Mouse (Mus musculus) liver, embryonic 16.5 days (tissue): ENCODE results near the gene Mctp1. TPM values are rescaled to one million over a fixed set of nuclear protein-coding genes. Genes with fewer than 3 reads are reported as not detected.

ENCODE experiments used
- ATAC-seq: fragments of 200-750 bp; cut with Nextera tagmentation; 2 replicates; pipeline ENCODE4 v1.8.0; 2017; ENCODE audit warnings: low read depth, mild to moderate bottlenecking, moderate number of reproducible peaks, moderate library complexity
- H3K27ac ChIP-seq: fragments of 300-500 bp; sonication (generic); 2 replicates; pipeline ENCODE4 v1.5.1; 2014; ENCODE audit warnings: mild to moderate bottlenecking, low read length
- H3K27me3 ChIP-seq: fragments of 300-500 bp; sonication (generic); 2 replicates; pipeline ENCODE4 v1.6.1; 2014; ENCODE audit warnings: low read depth, low read length, mixed read lengths; ENCODE audit not compliant: control insufficient read depth, insufficient read depth
- H3K36me3 ChIP-seq: fragments of 300-500 bp; sonication (generic); 2 replicates; pipeline ENCODE4 v1.6.1; 2014; ENCODE audit warnings: mild to moderate bottlenecking; ENCODE audit not compliant: control insufficient read depth, insufficient read depth
- H3K4me1 ChIP-seq: fragments of 300-500 bp; sonication (generic); 2 replicates; pipeline ENCODE4 v1.6.1; 2014; ENCODE audit warnings: low read depth, low read length, mixed read lengths; ENCODE audit not compliant: control insufficient read depth
- H3K4me2 ChIP-seq: fragments of 300-500 bp; sonication (generic); 2 replicates; pipeline ENCODE4 v1.6.1; 2014; ENCODE audit warnings: low read depth, low read length, mixed read lengths
- H3K4me3 ChIP-seq: fragments of 300-500 bp; sonication (generic); 2 replicates; pipeline ENCODE4 v1.5.1; 2014; ENCODE audit warnings: low read depth, mild to moderate bottlenecking, low read length
- H3K9ac ChIP-seq: fragments of 300-500 bp; sonication (generic); 2 replicates; pipeline ENCODE4 v1.6.1; 2014; ENCODE audit warnings: low read depth, low read length
- H3K9me3 ChIP-seq: fragments of 300-500 bp; sonication (generic); replicated peaks from 2 replicates; pipeline ENCODE4 v1.6.1; 2016; ENCODE audit warnings: low read length; ENCODE audit not compliant: control insufficient read depth
- WGBS: fragments of 180-500 bp; shearing (Covaris S2); extraction: QIAGEN DNeasy Blood & Tissue Kit; methylation state at CpG from one replicate; pipeline ENCODE4 v1.1.7; 2014; ENCODE audit not compliant: insufficient replicate concordance; 5-methylcytosine and 5-hydroxymethylcytosine counted together
- polyA plus RNA-seq: library from polyadenylated mRNA; unstranded; fragments of >200 nt; fragmentation: Nextera tagmentation; extraction: Ambion mirVana; gene quantifications from 2 replicates; pipeline ENCODE4 v1.2.1, GENCODE M21; 2015

Mctp1 gene
- polyA plus RNA-seq, 1 experiment from 2014 or later = 2.4 TPM

DNA sequence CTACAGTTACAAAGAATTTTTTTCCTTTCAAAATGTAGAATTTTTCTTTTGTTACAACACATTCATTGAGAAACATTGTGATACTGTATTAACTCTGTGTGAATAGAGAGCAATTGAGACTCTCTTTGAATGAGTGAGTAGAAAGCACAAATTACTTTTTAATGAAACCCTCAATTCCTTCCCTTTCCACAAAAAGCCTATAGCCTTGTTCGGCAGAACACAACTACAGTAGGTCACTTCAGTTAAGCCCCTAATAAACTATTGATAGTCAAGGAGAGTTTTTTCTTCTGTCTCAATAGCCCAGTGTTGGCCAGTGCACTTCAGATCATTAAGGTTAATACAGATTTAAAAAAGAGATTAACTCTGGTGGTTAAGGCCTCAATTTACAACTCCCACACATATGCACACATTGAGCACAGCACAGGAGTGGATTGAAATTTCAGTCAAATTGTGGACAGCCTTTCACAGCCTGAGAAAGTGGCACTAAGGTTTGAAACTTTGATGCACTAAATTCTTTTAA lies 424.6 kb downstream of the Mctp1 start:
- 49% methylated on average over 1 of the region's 1 CpGs for WGBS
- Histone ChIP-seq H3K4me2 (no peak overlapping the region), H3K36me3 (no peaks in the 10 kb centered on the region), H3K27me3 (no peaks in the 10 kb centered on the region), H3K4me3 (no peak overlapping the region), H3K27ac (no peak overlapping the region), H3K4me1 (no peaks in the 10 kb centered on the region), H3K9me3 (no peaks in the 10 kb centered on the region), H3K9ac (no peak overlapping the region)
- no peak for ATAC-seq

- H3K36me3 ChIP-seq = no peaks in the 10 kb centered on the region
- WGBS = 29% methylated on average over 2 of the region's 2 CpGs
Measured at GRCm38 (mm10) chr13:76809802-76810201, 425.5 kb downstream of the Mctp1 start.

DNA sequence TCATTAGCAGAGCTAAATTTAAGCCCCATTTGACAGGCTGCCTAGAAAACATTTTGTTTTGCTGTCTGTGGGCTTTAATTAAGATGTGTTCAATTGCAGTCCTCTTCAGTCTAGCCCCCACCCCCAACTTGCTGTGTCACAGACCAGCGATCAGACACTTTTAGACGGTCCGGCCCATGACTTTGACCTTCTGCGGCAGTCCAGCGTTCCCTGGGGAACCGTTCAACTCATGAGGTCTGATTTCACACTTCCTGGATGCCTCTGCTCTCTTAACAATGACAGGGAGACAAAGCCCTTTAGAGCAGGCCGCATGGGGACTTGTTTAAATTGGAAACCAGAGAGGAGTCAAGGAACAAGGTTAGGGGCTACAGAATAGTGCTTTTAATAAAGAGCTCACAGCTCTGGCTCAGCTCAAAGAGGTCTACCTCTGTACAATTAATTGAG lies 426.2 kb downstream of the Mctp1 start:
- H3K9me3 ChIP-seq = no peaks in the 10 kb centered on the region
- H3K36me3 ChIP-seq = no peaks in the 10 kb centered on the region
- H3K4me3 ChIP-seq = no peak overlapping the region
- 62% methylated on average over 7 of the region's 7 CpGs for WGBS
- no peak for ATAC-seq
- H3K27me3 ChIP-seq = no peaks in the 10 kb centered on the region
- no peak overlapping the region for H3K4me2 ChIP-seq
- no peaks in the 10 kb centered on the region for H3K4me1 ChIP-seq
- no peak overlapping the region for H3K9ac ChIP-seq
- no peak overlapping the region for H3K27ac ChIP-seq

More at GRCm38 (mm10) chr13:76809802-76810201, 425.5 kb downstream of the Mctp1 start:
- Histone ChIP-seq H3K4me2 (no peak overlapping the region), H3K4me1 (no peaks in the 10 kb centered on the region), H3K27me3 (no peaks in the 10 kb centered on the region), H3K9ac (no peak overlapping the region), H3K9me3 (no peaks in the 10 kb centered on the region), H3K4me3 (no peak overlapping the region), H3K27ac (no peak overlapping the region)
- no peak for ATAC-seq

- ATAC-seq = no peak
- Histone ChIP-seq H3K27me3 (no peaks in the 10 kb centered on the region), H3K36me3 (no peaks in the 10 kb centered on the region), H3K27ac (no peak overlapping the region), H3K4me2 (no peak overlapping the region), H3K9me3 (no peaks in the 10 kb centered on the region), H3K9ac (no peak overlapping the region), H3K4me3 (no peak overlapping the region), H3K4me1 (no peaks in the 10 kb centered on the region)
- WGBS = 60% methylated on average over 3 of the region's 3 CpGs
Measured at GRCm38 (mm10) chr13:76823083-76823482, 438.7 kb downstream of the Mctp1 start.

DNA sequence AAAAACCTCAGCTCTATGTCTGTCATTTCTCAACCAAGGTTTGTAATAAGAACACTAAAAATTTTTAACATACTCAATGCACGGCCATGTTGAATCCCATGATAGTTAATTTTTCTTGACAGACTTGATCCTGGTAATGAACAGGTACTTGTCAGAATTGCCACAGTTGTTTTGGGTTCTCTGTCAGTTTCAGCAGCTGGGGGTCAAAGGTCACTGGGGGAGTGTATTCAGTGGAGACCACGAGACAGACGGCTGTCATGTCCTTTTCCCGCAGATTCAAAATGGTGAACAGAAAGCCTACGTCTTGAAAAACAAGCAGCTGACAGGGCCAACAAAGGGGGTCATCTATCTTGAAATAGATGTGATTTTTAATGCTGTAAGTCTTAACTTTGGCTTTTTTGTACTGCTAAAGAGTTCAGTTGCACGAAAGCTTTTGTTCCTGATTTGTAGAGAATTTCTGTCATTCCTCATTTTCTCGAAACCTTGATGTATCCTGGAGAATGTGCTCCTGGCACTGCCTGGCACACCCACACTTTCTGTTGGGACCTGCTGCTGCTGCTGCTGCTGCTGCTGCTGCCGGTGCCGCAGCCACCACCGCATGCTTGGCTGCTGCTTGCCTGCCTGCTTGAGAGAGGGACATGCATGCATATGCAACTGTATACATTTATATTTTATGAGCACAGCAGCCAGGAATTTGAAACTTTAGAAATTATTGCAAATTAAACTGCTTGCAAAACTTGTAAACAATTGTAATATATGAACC lies 440.8 kb downstream of the Mctp1 start:
- no peak overlapping the region for H3K27ac ChIP-seq
- no peak for ATAC-seq
- no peak overlapping the region for H3K4me3 ChIP-seq
- WGBS = 67% methylated on average over 10 of the region's 10 CpGs
- H3K4me2 ChIP-seq = no peak overlapping the region
- no peaks in the 10 kb centered on the region for H3K27me3 ChIP-seq
- no peaks in the 10 kb centered on the region for H3K4me1 ChIP-seq
- no peak overlapping the region for H3K9ac ChIP-seq
- H3K9me3 ChIP-seq = no peaks in the 10 kb centered on the region
- no peaks in the 10 kb centered on the region for H3K36me3 ChIP-seq

GRCm38 (mm10) chr13:76827738-76828137 lies 443.4 kb downstream of the Mctp1 start:
- Histone ChIP-seq H3K9ac (no peak overlapping the region), H3K4me3 (no peak overlapping the region), H3K9me3 (no peaks in the 10 kb centered on the region), H3K4me1 (no peaks in the 10 kb centered on the region), H3K4me2 (no peak overlapping the region), H3K27ac (no peak overlapping the region), H3K36me3 (no peaks in the 10 kb centered on the region), H3K27me3 (no peaks in the 10 kb centered on the region)
- no peak for ATAC-seq
- 60% methylated on average over 3 of the region's 3 CpGs for WGBS

DNA sequence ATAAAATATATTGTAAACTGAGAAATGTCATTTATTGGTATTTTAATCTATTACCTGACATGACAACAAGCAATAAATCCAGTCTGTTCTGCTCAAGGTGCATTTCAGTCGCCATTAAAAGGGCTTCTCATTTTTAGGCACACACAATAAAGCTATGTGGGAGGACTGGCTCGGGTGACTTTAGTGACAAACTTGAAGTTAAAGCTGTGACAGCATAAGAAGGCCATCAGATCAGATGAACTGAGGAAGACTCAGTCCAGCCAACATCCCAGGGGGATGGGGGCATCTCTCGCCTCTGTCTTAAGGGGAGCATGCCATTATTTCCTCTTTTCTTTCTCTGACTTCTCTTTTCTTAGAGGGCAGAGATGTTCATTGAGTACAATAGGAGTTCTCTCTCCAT lies 453.7 kb downstream of the Mctp1 start:
- 42% methylated on average over 3 of the region's 3 CpGs for WGBS
- Histone ChIP-seq H3K36me3 (no peaks in the 10 kb centered on the region), H3K9me3 (no peaks in the 10 kb centered on the region), H3K4me2 (no peak overlapping the region), H3K4me1 (no peaks in the 10 kb centered on the region), H3K27ac (no peak overlapping the region), H3K4me3 (no peak overlapping the region), H3K27me3 (no peaks in the 10 kb centered on the region), H3K9ac (no peak overlapping the region)
- no peak for ATAC-seq

DNA sequence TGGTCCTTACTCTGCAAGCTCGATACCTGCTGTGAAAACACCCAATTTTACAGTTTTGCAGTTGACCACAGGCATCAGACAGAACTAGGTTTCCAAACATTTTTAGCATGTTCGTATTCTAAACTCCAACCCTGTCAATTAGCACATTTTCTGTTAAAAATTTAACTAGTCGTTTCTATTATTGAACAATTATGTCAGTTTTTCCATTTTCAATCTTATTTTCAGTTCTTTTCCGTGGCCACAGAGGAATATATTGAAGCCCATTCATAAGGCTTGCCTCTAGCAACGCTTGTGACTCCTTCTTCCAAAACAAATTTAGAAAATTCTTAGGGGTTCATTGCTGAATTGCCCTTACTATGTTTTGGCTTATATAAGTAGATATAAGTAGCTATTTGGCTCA lies 456.4 kb downstream of the Mctp1 start:
- H3K27me3 ChIP-seq = no peaks in the 10 kb centered on the region
- H3K9me3 ChIP-seq = no peaks in the 10 kb centered on the region
- H3K4me3 ChIP-seq = no peak overlapping the region
- H3K36me3 ChIP-seq = no peaks in the 10 kb centered on the region
- WGBS = 49% methylated on average over 5 of the region's 5 CpGs
- no peaks in the 10 kb centered on the region for H3K4me1 ChIP-seq
- H3K4me2 ChIP-seq = no peak overlapping the region
- ATAC-seq = no peak
- H3K27ac ChIP-seq = no peak overlapping the region
- no peak overlapping the region for H3K9ac ChIP-seq

GRCm38 (mm10) chr13:76844629-76845255 lies 460.4 kb downstream of the Mctp1 start:
- no peak for ATAC-seq
- Histone ChIP-seq H3K27ac (no peak overlapping the region), H3K36me3 (no peaks in the 10 kb centered on the region), H3K4me3 (no peak overlapping the region), H3K4me2 (no peak overlapping the region), H3K4me1 (no peaks in the 10 kb centered on the region), H3K9me3 (no peaks in the 10 kb centered on the region), H3K9ac (no peak overlapping the region), H3K27me3 (no peaks in the 10 kb centered on the region)
- 48% methylated on average over 8 of the region's 8 CpGs for WGBS
